Mouse (Mus musculus) CD4-positive naive resting alpha-beta T cell, adult 57 days (primary cell): ENCODE data around the gene Spef2. TPM values are rescaled to one million over a fixed set of nuclear protein-coding genes. Genes with fewer than 3 reads are reported as not detected.

Experiments used
- total RNA-seq: library from RNA; stranded (reverse); gene quantifications from one replicate; pipeline ENCODE4 v1.2.4, GENCODE M21; 2023

Spef2 gene
- total RNA-seq, result 4.4 TPM

GRCm38 (mm10) chr15:9748359-9749102, at the start of gene Spef2:
Gene Spef2 (minus strand): TSS chr15:9748868.

GRCm38 (mm10) chr15:9530076-9530475, 218.6 kb downstream of the Spef2 start, which contains the start of gene Il7r:
Gene Il7r (minus strand): TSS chr15:9530176.

Other genes starting within 250 kb of the Spef2 start
- gene Il7r, start 218.7 kb downstream of the Spef2 start, total RNA-seq, result 352 TPM